Mouse (Mus musculus): ENCODE data around the gene Mrpl9.

Gene Mrpl9

DNA sequence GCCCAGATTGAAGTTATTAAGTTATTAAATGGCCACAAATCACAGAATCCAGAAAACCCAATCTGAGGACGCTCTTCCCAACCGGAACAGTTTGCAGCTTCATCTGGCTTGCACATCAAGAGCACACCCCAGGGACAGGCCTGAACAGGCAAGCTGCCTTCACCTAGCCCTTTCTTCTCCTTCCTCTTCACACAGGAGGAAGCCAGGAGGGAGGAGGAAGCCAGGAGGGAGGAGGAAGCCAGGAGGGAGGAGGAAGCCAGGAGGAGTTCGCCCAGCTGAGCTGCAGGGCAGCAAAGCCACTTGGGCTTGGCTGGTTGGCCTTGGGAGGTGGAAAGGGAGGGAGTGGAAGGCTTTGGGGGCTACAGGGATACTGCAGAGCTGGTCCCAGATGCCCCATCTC lies 25.8 kb downstream of the Mrpl9 start:
- no peak for DNase-seq

- DNase-seq = no peak
These were observed 29.5 kb downstream of the Mrpl9 start for GRCm38 (mm10) chr3:94472447-94473114.

DNA sequence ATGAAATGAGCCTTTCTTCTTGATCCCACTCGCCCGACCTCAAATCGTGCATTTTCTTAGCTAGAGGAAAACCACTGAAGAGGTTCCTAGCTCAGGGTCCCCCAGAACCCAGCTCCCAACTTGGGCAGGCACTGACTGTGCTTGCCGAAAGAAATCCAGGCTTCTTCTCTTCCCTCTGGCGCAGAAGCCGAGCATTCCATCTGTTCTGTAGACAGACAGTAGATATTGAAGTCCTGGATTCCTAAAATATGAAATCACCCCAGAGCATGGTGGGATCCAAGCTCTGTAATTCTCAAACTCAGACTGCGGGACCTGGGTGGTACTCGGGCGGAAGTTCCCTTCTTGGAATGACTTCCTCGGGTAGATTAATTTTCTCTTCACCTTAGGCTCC lies 30.0 kb downstream of the Mrpl9 start:
- DNase-seq = no peak

DNA sequence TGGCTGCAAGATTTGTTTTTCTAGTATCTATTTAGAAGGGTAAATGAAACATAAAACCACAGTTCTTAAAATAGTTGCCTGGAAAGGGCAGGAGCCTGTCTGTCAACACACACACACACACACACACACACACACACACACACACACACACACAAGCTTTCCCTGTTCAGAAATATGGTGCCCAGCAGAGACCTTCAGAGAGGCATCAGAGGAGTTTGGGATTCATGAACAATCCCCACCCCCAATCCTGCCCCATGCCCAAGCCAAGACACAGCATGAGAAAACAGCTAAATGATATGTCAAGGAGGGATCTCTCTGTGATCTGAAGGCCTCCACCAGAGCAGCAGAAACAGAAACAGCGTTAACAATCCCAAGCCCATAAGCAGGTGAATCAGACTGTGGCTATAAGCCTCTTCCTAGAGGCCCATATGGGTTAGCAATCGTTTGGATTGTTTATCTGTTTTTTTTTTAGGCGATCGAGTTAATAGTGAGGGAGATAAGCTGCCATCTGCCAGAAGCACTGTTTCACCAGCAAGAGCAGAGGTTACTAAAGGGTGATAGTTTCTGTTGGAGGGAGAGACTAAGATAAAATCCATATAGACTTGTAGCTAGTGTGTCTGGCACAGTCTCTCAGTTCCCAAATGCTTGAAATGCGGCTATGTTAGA lies 30.6 kb downstream of the Mrpl9 start:
- no peak for DNase-seq

- DNase-seq = no peak
These were observed 33.4 kb downstream of the Mrpl9 start for GRCm38 (mm10) chr3:94476301-94477035.

DNA sequence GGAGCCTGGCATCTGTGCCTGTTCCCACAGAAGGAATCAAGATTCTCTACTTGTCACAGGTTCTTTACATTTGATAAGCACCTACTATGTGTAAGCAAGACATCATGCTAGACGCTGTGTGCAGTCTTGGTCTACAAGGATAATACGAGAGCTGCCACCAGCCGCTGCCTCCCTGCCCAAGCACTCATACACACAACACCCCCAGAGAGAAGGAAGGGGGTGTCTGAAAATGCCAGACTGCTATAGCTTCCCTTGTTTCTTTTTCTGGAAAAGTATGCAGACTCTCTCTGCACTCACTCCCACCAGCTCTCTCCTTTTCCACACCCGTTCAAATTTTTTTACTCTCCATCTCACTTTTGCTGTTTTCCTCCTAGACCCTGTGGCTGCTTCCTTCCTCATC lies 34.3 kb downstream of the Mrpl9 start:
- DNase-seq = peak; percentile 72

DNA sequence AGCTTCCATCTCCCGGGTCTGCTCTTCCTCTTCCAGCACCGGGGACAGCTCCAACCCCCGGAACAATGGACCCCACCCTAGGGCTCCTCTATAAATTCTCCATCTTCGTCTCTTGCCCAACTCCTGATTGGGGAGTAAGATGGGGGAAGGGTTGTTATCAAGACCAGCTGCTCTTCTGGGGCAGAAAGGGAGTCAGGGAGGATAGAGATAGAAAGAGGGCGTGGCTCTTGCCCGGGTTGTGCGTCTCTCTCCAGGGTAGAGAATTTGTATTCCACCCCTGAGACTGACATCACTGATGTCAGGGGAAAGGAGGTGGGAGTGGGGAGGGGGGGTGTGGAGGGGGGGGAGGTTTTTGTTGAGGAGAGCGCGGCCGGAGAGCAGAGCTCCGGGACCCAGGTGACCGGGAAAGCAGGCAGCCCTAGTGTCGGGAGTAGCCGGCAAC lies 34.9 kb downstream of the Mrpl9 start, which contains the start of gene Celf3:
Gene Celf3 (plus strand): TSS at position 315 of the 442 bp plus-strand sequence.
- DNase-seq = peak; percentile 90

- no peak for DNase-seq
These were observed 35.6 kb downstream of the Mrpl9 start for GRCm38 (mm10) chr3:94478591-94479169.

DNA sequence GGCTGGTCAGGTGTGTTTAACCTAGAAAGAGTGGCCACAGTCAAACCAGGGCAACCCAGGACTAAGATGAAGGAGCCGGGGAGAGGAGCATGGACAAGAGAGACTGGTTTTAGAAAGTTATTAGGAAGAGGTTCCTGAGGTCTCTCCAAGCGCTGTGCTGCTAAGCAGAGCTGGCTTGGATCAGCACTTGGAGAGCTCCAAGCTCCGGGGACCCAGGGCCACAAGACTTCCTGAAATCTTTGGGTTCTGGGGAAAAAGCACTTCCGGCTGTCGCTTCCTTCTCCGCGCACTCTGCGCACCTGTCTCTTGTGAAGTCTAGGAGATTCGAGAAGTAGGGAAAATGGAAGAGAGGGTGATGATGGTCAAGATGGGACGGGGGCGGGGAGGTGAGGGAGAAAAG lies 36.4 kb downstream of the Mrpl9 start:
- no peak for DNase-seq

DNA sequence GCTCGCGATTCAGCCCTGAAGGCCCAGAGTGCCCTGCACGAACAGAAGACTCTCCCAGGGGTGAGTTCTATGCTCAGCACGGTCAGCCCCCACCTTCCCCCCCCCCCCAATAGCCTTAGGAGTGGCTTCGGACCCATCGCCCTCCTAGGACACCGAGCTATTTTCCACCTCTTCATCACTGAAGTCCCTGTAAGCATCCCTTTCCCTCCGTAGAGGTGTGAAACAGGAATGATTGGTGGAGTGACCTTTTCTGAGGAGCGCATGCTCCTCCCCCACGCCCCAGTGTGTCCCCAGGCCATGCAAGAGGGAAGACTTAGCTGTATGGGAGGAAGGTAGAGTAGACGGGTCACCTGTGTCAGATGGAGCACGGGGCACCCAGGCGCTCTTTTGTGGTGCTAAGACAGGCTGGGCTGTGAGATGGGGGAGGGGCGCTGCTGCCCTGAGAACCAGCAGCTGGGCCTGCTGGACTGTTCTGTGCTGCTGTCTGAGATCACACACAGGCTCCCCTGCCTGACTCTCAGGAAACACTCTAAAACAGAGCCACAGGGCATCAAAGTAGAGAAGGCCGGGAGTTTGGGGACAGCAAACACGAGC lies 37.3 kb downstream of the Mrpl9 start, which contains the start of gene Riiad1:
Gene Riiad1 (minus strand): TSS at position 51 of the 594 bp plus-strand sequence.
- DNase-seq = no peak

GRCm38 (mm10) chr3:94481429-94481828 lies 38.3 kb downstream of the Mrpl9 start:
- no peak for DNase-seq

DNA sequence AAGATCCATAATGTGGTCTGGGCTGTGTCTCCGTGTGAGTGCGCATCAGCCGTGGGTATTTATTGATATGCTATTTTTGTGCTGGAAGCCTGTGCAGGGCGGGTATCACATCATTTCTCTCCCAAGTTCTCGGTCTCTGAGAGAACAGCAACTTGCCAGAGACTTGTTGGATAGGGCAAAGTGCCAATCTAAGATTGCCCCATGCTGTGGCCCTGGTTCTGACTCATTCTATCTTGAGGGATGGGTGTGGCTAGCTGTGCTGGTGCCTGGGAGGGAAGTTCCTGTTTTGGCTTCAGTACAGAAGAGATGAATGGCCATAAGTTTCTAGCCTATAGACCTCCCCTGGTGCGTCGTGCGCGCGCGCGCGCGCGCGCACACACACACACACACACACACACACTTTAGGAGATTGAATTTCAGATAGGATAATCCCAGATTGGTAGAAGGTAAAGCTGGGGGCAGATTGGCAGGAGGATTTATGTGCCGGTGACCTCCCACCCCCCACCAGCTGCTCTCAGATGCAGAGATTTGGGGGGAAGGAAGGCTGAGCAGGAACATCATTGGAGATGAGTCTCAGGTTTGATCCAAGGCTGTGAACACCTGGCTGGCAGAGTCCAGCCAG lies 39.8 kb downstream of the Mrpl9 start:
- no peak for DNase-seq

DNA sequence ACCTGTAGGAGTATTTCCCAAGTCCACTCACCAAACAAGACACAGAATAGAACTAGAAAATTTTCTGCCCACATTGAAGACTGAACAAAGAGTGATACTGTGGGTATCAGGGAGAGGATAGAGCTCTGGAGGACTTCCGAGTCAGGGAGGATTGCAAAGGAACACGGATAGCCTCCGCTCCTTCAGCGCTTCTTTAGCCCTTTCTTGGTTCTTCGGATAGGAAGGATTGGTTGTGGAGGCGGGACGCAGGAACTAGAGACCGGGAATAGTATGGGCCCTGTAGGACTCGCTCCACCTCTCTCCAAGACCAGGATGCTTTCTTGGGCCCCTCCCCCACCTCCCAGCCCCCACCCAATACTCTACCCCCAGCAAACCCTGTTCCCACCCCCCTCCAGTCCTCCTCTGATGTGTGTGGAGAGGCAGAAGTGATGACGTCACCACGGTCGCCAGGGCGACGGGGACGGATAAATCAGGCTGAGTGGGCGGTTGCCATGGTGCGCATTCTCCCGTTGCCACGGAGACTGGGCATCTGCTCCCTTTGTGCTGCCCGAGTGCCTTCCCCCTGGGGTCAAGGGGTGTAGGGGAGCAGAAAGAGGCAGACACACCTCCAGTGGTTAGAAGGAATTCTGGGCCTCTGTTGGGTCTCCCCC lies 40.8 kb downstream of the Mrpl9 start:
- peak; percentile 98 for DNase-seq

- DNase-seq = no peak
These were observed 42.8 kb downstream of the Mrpl9 start for GRCm38 (mm10) chr3:94485922-94486321.

GRCm38 (mm10) chr3:94487581-94487980 lies 44.5 kb downstream of the Mrpl9 start:
- no peak for DNase-seq

DNA sequence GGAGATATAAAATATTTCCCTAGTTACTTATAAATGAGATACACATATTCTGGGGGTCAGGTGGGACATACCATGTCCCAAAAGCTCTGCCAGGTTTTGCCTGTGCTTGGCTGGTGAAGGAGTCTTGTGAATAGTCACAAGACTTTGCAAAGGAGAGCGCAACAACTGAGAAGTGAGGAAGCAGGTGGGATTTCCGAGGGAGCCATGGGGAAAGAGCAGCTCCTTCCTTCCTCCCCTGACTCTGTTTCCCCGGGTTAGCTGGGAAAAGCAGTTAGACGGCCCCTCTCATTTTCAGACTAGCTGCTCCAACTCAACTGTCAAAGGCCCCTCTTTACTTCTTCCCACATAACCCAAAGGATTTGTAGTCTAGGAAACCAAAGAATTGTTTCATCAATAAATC lies 54.0 kb downstream of the Mrpl9 start:
- no peak for DNase-seq
